Comparison of ENCODE assay signal across 22 mouse cellular contexts in genomic region chr3:105861747-105862366, GRCm38 (mm10). TPM values are rescaled to one million over a fixed set of nuclear protein-coding genes. Genes with fewer than 3 reads are reported as not detected.
DNase-seq lines count a peak whose midpoint lies in the region; ATAC-seq and TF ChIP-seq lines count a peak whose summit lies in the region.
"Had no signal": no experiment of that assay in that cellular context is flagged by ENCODE, and none has a peak within 500 bp of the region (broad histone marks: within the 10 kb centered on the region; RNA-seq: fewer than 3 reads in every experiment).

No protein-coding gene starts in this region.

- no peaks in the 10 kb centered on the region for H3K9me3 ChIP-seq in heart, embryonic 10.5 days
- H3K9me3 ChIP-seq in CH12.LX (replicated peaks; ENCODE audit: low read length) = no peaks in the 10 kb centered on the region
- H3K9me3 ChIP-seq: hindbrain, embryonic 15.5 days; limb, embryonic 13.5 days; midbrain, embryonic 15.5 days had no signal

- H3K27me3 ChIP-seq in heart, embryonic 10.5 days (ENCODE audit: insufficient read depth, poor library complexity, severe bottlenecking) = 0 out of 2 replicates have a peak, but pooled peaks cover 4% of the 10 kb centered on the region
- no peaks in the 10 kb centered on the region for H3K27me3 ChIP-seq in CH12.LX (replicated peaks)
- H3K27me3 ChIP-seq: hindbrain, embryonic 15.5 days; limb, embryonic 13.5 days; midbrain, embryonic 15.5 days had no signal

- no peaks in the 10 kb centered on the region for H3K36me3 ChIP-seq in heart, embryonic 10.5 days
- no peaks in the 10 kb centered on the region for H3K36me3 ChIP-seq in CH12.LX (replicated peaks in 1 of 2; ENCODE audit: control insufficient read depth in 1 of 2, insufficient read depth in 1 of 2, low read length in 1 of 2)
- H3K36me3 ChIP-seq: hindbrain, embryonic 15.5 days; limb, embryonic 13.5 days; midbrain, embryonic 15.5 days had no signal

- no peak for TF ChIP-seq EP300 in CH12.LX (IDR thresholded peaks at IDR 0.05; ENCODE audit: low read length)

- no peak; the same call in 1 of the 2 replicates for TF ChIP-seq RAD21 in CH12.LX (IDR thresholded peaks at IDR 0.05; ENCODE audit: low read depth, low read length)

- peak; percentile 69 for DNase-seq in heart, embryonic 10.5 days (ENCODE audit: low spot score)
- no peak for DNase-seq in heart, postnatal 4 days
- DNase-seq in CH12.LX (ENCODE audit: extremely low read depth) = no peak
- no peak for DNase-seq in frontal cortex, postnatal 36 days (ENCODE audit: low spot score in 2 of 2)
- no peak for DNase-seq in retina, embryonic 14.5 days (ENCODE audit: low spot score)
- DNase-seq: cerebellum, adult 9-10 months; gastrocnemius, adult 2 months; heart, adult 2 months; kidney, adult 11 months; kidney, postnatal 14 days; lung, postnatal 4 days; thymus, postnatal 14 days had no signal

- H3K4me3 ChIP-seq in heart, embryonic 10.5 days = no peak overlapping the region
- no peak overlapping the region for H3K4me3 ChIP-seq in CH12.LX (replicated peaks in 1 of 3; ENCODE audit: low read depth in 2 of 3, low read length in 2 of 3, poor library complexity in 1 of 3)
- H3K4me3 ChIP-seq: gastrocnemius, adult 2 months; heart, adult 2 months; hindbrain, embryonic 15.5 days; limb, embryonic 13.5 days; midbrain, embryonic 15.5 days had no signal

- dilution Hi-C loops in CH12.LX (cut with MboI; ENCODE audit: extremely low pct_ligation_motif_present, extremely low pct_unique_long_range_greater_than_20kb, low sequenced_read_pairs) = no loop called here

- no peak overlapping the region for H3K27ac ChIP-seq in heart, embryonic 10.5 days
- peak overlapping the region; percentile 11; the same call in 1 of the 2 replicates for H3K27ac ChIP-seq in CH12.LX (ENCODE audit: insufficient read depth, low read depth)
- H3K27ac ChIP-seq: gastrocnemius, adult 2 months; heart, adult 2 months; hindbrain, embryonic 15.5 days; limb, embryonic 13.5 days; liver, embryonic 14.5 days; midbrain, embryonic 15.5 days had no signal

- H3K4me1 ChIP-seq in heart, embryonic 10.5 days = no peaks in the 10 kb centered on the region
- H3K4me1 ChIP-seq in CH12.LX (ENCODE audit: control insufficient read depth in 1 of 2, insufficient read depth in 2 of 2) = peaks cover 33 to 58% of the 10 kb centered on the region in 2 experiments
- H3K4me1 ChIP-seq: hindbrain, embryonic 15.5 days; midbrain, embryonic 15.5 days had no signal

- TF ChIP-seq CTCF in CH12.LX (conservative IDR thresholded peaks at IDR 0.05 in 1 of 2, IDR thresholded peaks at IDR 0.05 in 1 of 2; ENCODE audit: low read depth in 2 of 2, low read length in 2 of 2) = peak in 1 of 2 experiments; percentile 4; a peak in 1 of 4 replicates

- peak; percentile 87 for ATAC-seq in granulocyte monocyte progenitor cell, adult 5-6 weeks (replicated peaks; ENCODE audit: poor library complexity, severe bottlenecking)
- ATAC-seq in neutrophil, adult 5-6 weeks (ENCODE audit: extremely low read depth, insufficient number of reproducible peaks, low FRiP score, poor library complexity, severe bottlenecking) = peak; percentile 30; the same call in 1 of the 2 replicates
- ATAC-seq: forebrain, embryonic 16.5 days; midbrain, embryonic 15.5 days had no signal

- WGBS in heart, embryonic 10.5 days = 55% methylated on average over 7 of the region's 7 CpGs

- TF ChIP-seq POLR2A in CH12.LX (IDR thresholded peaks at IDR 0.05; ENCODE audit: low read depth, low read length) = no peak; the same call in 1 of the 2 replicates

- in situ Hi-C loops in CH12.LX (cut with MboI; ENCODE audit: low pct_ligation_motif_present, low pct_unique_long_range_greater_than_20kb, low sequenced_read_pairs) = no loop called here

- H3K4me2 ChIP-seq in CH12.LX (ENCODE audit: insufficient read depth, low read depth, poor library complexity, severe bottlenecking) = peak overlapping the region; percentile 55
- H3K4me2 ChIP-seq: hindbrain, embryonic 15.5 days; limb, embryonic 13.5 days; midbrain, embryonic 15.5 days had no signal

- no peaks in the 10 kb centered on the region for H3K79me2 ChIP-seq in CH12.LX (replicated peaks; ENCODE audit: control insufficient read depth, extremely low read depth, insufficient read depth, poor library complexity, severe bottlenecking)

- peak overlapping the region; percentile 58; the same call in 1 of the 2 replicates for H3K9ac ChIP-seq in CH12.LX (ENCODE audit: insufficient read depth, low read depth)
- H3K9ac ChIP-seq: hindbrain, embryonic 15.5 days; limb, embryonic 13.5 days; liver, embryonic 14.5 days; midbrain, embryonic 15.5 days had no signal

TF ChIP-seq in CH12.LX, 34 proteins besides CTCF, POLR2A, EP300 and RAD21:
- TF ChIP-seq ELF1 (IDR thresholded peaks at IDR 0.05; ENCODE audit: low read depth, low read length) (peak; percentile 46; the same call in 1 of the 2 replicates), CHD2 (IDR thresholded peaks at IDR 0.05; ENCODE audit: low read length) (no peak)

RNA-seq across cellular contexts. Expression of gene Adora3, which starts 8.8 kb away (rescaled TPM):
- polyA plus RNA-seq in heart, embryonic 10.5 days (2016; fragmentation: Nextera tagmentation; extraction: Ambion mirVana) = not detected in 2 replicates
- not detected for total RNA-seq in heart, postnatal 4 days (2021)
- total RNA-seq in CH12.LX (2012; rRNA removed) = 1.1 and 1.2 TPM in 2 replicates
- 0.54 and 0.73 TPM in 2 replicates for total RNA-seq in CH12.LX (2014; rRNA removed)
- 1.3 and 1.4 TPM in 2 replicates for polyA plus RNA-seq in CH12.LX (2012; ENCODE audit: insufficient read length, low read depth)
- total RNA-seq in granulocyte monocyte progenitor cell, adult 5-6 weeks (2014; fragmentation: Nextera tagmentation) = 1.4 and 1.5 TPM in 2 replicates
- total RNA-seq in granulocyte monocyte progenitor cell, adult 5-6 weeks (2017) = 0.26 and 1.9 TPM in 2 replicates
- total RNA-seq in neutrophil, adult 5-6 weeks (2017) = 1.6 and 2.7 TPM in 2 replicates
- total RNA-seq: ES-E14; gastrocnemius, adult 2 months; heart, adult 2 months had no signal
- polyA plus RNA-seq: C2C12 had no signal

RNA-seq across cellular contexts. Expression of gene Tmigd3, which starts 8.8 kb away (rescaled TPM):
- polyA plus RNA-seq in heart, embryonic 10.5 days (2016; fragmentation: Nextera tagmentation; extraction: Ambion mirVana) = 0.70 and 0.73 TPM in 2 replicates
- under 1 TPM; 0.34 to 0.52 TPM for total RNA-seq in heart, postnatal 4 days (2021)
- total RNA-seq in CH12.LX (2012; rRNA removed) (0.25 TPM in 1 of 2 replicates, not detected in the other), CH12.LX (2014; rRNA removed) (not detected in 2 replicates)
- polyA plus RNA-seq in CH12.LX (2012; ENCODE audit: insufficient read length, low read depth) = 1.3 TPM in 1 of 2 replicates, not detected in the other
- total RNA-seq in granulocyte monocyte progenitor cell, adult 5-6 weeks (2014; fragmentation: Nextera tagmentation) = 0.28 TPM in 1 of 2 replicates, not detected in the other
- total RNA-seq in granulocyte monocyte progenitor cell, adult 5-6 weeks (2017) = not detected in 2 replicates
- not detected in 2 replicates for total RNA-seq in neutrophil, adult 5-6 weeks (2017)
- total RNA-seq: ES-E14; gastrocnemius, adult 2 months; left cerebral cortex, adult 8-10 months had no signal
- polyA plus RNA-seq: C2C12; forebrain, embryonic 16.5 days; heart, adult 2 months; hindbrain, embryonic 15.5 days; limb, embryonic 13.5 days; midbrain, embryonic 15.5 days had no signal
